Mouse (Mus musculus) limb, embryonic 10.5 days (tissue): Measurements from ENCODE around the gene Fhad1. TPM values are rescaled to one million over a fixed set of nuclear protein-coding genes. Genes with fewer than 3 reads are reported as not detected.

Source experiments
- DNase-seq: peaks from one replicate; pipeline ENCODE4 v3.0.0-alpha.2; 2017; ENCODE audit warnings: low spot score
- H3K27ac ChIP-seq: fragments of 300-500 bp; sonication (generic); 2 replicates; pipeline ENCODE4 v1.5.1; 2016; ENCODE audit warnings: mild to moderate bottlenecking
- H3K27me3 ChIP-seq: fragments of 300-500 bp; sonication (generic); 2 replicates; pipeline ENCODE4 v1.6.1; 2016; ENCODE audit warnings: low read depth, mild to moderate bottlenecking; ENCODE audit not compliant: poor library complexity, severe bottlenecking
- H3K36me3 ChIP-seq: fragments of 300-500 bp; sonication (generic); 2 replicates; pipeline ENCODE4 v1.6.1; 2016; ENCODE audit warnings: mild to moderate bottlenecking, moderate library complexity
- H3K4me1 ChIP-seq: fragments of 300-500 bp; sonication (generic); 2 replicates; pipeline ENCODE4 v1.6.1; 2016
- H3K4me3 ChIP-seq: fragments of 300-500 bp; sonication (generic); 2 replicates; pipeline ENCODE4 v1.5.1; 2016; ENCODE audit warnings: mild to moderate bottlenecking, moderate library complexity
- H3K9me3 ChIP-seq: fragments of 300-500 bp; sonication (generic); replicated peaks from 2 replicates; pipeline ENCODE4 v1.6.1; 2016; ENCODE audit warnings: mild to moderate bottlenecking
- WGBS: fragments of 180-500 bp; shearing (Covaris S2); methylation state at CpG from one replicate; pipeline ENCODE4 v1.1.7; 2016; 5-methylcytosine and 5-hydroxymethylcytosine counted together
- polyA plus RNA-seq: library from polyadenylated mRNA; unstranded; fragments of >200 nt; fragmentation: Nextera tagmentation; extraction: Ambion mirVana; gene quantifications from 2 replicates; pipeline ENCODE4 v1.2.1, GENCODE M21; 2016

The Fhad1 gene
- polyA plus RNA-seq, 1 experiment from 2014 or later = 0.24 TPM

DNA sequence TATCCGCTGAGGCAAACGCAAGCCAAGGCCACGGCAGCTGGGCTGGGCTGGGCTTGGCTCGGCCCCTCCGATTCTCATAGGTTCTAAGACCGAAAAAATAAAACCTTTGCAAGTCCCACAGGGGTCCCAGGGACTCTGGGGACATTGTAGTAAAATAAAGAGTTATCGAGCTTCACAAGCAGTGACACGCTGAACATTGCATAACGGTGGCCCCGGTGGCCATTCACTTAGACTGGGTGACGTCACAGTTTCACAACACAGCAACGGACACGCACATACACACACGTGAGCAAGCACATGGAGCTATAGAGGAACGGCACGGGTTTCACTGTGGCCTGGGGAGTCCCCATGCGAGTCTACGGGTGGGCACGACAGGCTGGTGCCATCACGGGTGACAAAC lies 156.4 kb downstream of the Fhad1 start:
- no peak for DNase-seq
- H3K4me1 ChIP-seq = peaks cover 10% of the 10 kb centered on the region; the same call in 1 of the 2 replicates
- 94% methylated on average over 20 of the region's 20 CpGs for WGBS
- no peaks in the 10 kb centered on the region for H3K9me3 ChIP-seq
- peaks cover 16% of the 10 kb centered on the region for H3K36me3 ChIP-seq
- no peak overlapping the region for H3K27ac ChIP-seq
- H3K4me3 ChIP-seq = no peak overlapping the region
- no peaks in the 10 kb centered on the region for H3K27me3 ChIP-seq

DNA sequence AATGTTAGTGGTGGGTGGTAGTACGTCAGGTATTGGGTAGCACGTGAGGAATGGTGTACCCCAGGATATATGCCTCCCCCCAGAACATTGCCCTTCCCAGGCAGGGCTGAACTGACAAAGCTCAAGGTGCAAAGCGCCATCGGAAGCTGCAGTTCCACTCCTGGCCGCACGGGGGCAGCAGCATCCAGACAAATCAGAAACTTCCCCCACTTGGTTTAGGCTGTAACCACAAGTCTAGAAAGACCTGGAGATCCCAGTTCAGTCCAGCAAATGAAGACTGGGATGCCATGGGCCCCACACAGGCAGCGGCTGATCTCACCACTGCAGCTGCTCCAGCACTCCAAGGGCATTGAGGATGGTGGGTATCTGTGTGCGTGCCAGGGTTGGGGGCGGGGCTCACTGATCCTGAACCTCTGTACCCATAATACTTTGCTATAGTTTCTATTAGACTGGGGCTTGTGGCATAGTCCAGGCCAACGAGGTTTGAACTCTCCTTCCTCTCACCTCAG lies 157.4 kb downstream of the Fhad1 start:
- Histone ChIP-seq H3K27ac (no peak overlapping the region), H3K4me3 (no peak overlapping the region; the same call in 1 of the 2 replicates), H3K36me3 (peaks cover 16% of the 10 kb centered on the region), H3K4me1 (0 out of 2 replicates have a peak, but pooled peaks cover 5% of the 10 kb centered on the region), H3K27me3 (no peaks in the 10 kb centered on the region), H3K9me3 (no peaks in the 10 kb centered on the region)
- 20% methylated on average over 10 of the region's 10 CpGs for WGBS
- peak; percentile 91 for DNase-seq

- peak; percentile 74 for DNase-seq
- no peak overlapping the region for H3K27ac ChIP-seq
- no peaks in the 10 kb centered on the region for H3K36me3 ChIP-seq
- H3K9me3 ChIP-seq = no peaks in the 10 kb centered on the region
- WGBS = 84% methylated on average over 9 of the region's 9 CpGs
- H3K4me3 ChIP-seq = no peak overlapping the region
- H3K27me3 ChIP-seq = no peaks in the 10 kb centered on the region
- no peaks in the 10 kb centered on the region for H3K4me1 ChIP-seq
These were observed 161.4 kb downstream of the Fhad1 start for GRCm38 (mm10) chr4:141853437-141853836.

DNA sequence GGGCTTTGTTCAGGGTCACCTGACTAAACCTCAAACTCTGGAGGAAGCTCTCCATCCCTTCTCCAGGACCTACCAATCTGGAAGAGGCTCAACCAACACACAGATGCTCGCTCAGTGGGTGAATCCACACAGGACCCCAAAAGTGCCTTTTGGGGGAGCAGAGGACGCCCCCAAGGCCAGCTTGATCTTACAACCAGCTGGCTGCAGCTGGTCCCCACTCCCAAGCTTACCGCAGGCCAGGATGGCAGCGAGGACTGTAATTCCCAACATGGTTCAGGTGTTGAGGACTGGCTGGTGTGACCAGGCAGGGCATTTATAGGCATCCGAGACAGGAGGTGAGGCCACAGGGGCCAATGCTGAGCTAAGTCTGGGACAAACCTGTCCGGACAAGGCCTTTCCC lies 168.9 kb downstream of the Fhad1 start, which contains the start of gene Ctrc:
Gene Ctrc (minus strand): TSS at position 361 of the 400 bp plus-strand sequence.
- DNase-seq = no peak
- 79% methylated on average over 6 of the region's 6 CpGs for WGBS
- no peak within 1 kb of the TSS for H3K27ac ChIP-seq
- H3K27me3 ChIP-seq = no peaks in the 10 kb centered on the region
- no peak within 1 kb of the TSS for H3K4me3 ChIP-seq
- H3K9me3 ChIP-seq = no peaks in the 10 kb centered on the region
- H3K4me1 ChIP-seq = no peaks in the 10 kb centered on the region
- no peaks in the 10 kb centered on the region for H3K36me3 ChIP-seq

Other genes starting within 250 kb of the Fhad1 start
- gene Dnajc16, start 224.2 kb downstream of the Fhad1 start, polyA plus RNA-seq = 3.7 and 4.6 TPM in 2 replicates
- 24.0 and 24.2 TPM in 2 replicates for gene Casp9, start 221.5 kb downstream of the Fhad1 start, polyA plus RNA-seq
- gene Cela2a, start 188.9 kb downstream of the Fhad1 start, polyA plus RNA-seq = not detected in 2 replicates
- gene Ctrc, start 168.7 kb downstream of the Fhad1 start, polyA plus RNA-seq = not detected in 2 replicates
- 33.7 and 35.1 TPM in 2 replicates for gene Efhd2, start 140.2 kb downstream of the Fhad1 start, polyA plus RNA-seq
- 7.0 and 10.8 TPM in 2 replicates for gene Tmem51, start 69.2 kb upstream of the Fhad1 start, polyA plus RNA-seq
- 8.8 and 9.3 TPM in 2 replicates for gene Kazn, start 224.3 kb upstream of the Fhad1 start, polyA plus RNA-seq